Mouse (Mus musculus) lung, embryonic 16.5 days (tissue): ENCODE results near the gene Pnkp. TPM values are rescaled to one million over a fixed set of nuclear protein-coding genes. Genes with fewer than 3 reads are reported as not detected.

ENCODE experiments used
- ATAC-seq: fragments of 200-750 bp; cut with Nextera tagmentation; 2 replicates; pipeline ENCODE4 v1.8.0; 2017; ENCODE audit warnings: low read depth, mild to moderate bottlenecking, moderate library complexity
- H3K27ac ChIP-seq: fragments of 300-500 bp; sonication (generic); 2 replicates; pipeline ENCODE4 v1.5.1; 2014; ENCODE audit warnings: mild to moderate bottlenecking, control low read depth, low read length
- H3K27me3 ChIP-seq: fragments of 300-500 bp; sonication (generic); 2 replicates; pipeline ENCODE4 v1.6.1; 2014; ENCODE audit warnings: low read depth, low read length, mixed read lengths; ENCODE audit not compliant: control insufficient read depth, insufficient read depth
- H3K36me3 ChIP-seq: fragments of 300-500 bp; sonication (generic); 2 replicates; pipeline ENCODE4 v1.6.1; 2014; ENCODE audit warnings: low read length; ENCODE audit not compliant: control insufficient read depth, insufficient read depth
- H3K4me1 ChIP-seq: fragments of 300-500 bp; sonication (generic); replicated peaks from 2 replicates; pipeline ENCODE4 v1.6.1; 2014; ENCODE audit warnings: low read length, mixed read lengths; ENCODE audit not compliant: control insufficient read depth, insufficient read depth
- H3K4me2 ChIP-seq: fragments of 300-500 bp; sonication (generic); 2 replicates; pipeline ENCODE4 v1.6.1; 2014; ENCODE audit warnings: low read depth, low read length, control low read depth
- H3K4me3 ChIP-seq: fragments of 300-500 bp; sonication (generic); 2 replicates; pipeline ENCODE4 v1.5.1; 2014; ENCODE audit warnings: mild to moderate bottlenecking, low read length, control low read depth
- H3K9ac ChIP-seq: fragments of 300-500 bp; sonication (generic); 2 replicates; pipeline ENCODE4 v1.6.1; 2014; ENCODE audit warnings: low read length, control low read depth
- H3K9me3 ChIP-seq: fragments of 300-500 bp; sonication (generic); 2 replicates; pipeline ENCODE4 v1.6.1; 2016; ENCODE audit warnings: low read length; ENCODE audit not compliant: control insufficient read depth
- whole genome bisulfite sequencing: fragments of 180-500 bp; shearing (Covaris S2); extraction: QIAGEN DNeasy Blood & Tissue Kit; methylation state at CpG from one replicate; pipeline ENCODE4 v1.1.7; 2014; 5-methylcytosine and 5-hydroxymethylcytosine counted together
- polyA plus RNA-seq: library from polyadenylated mRNA; unstranded; fragments of >200 nt; fragmentation: Nextera tagmentation; extraction: Ambion mirVana; gene quantifications from 2 replicates; pipeline ENCODE4 v1.2.1, GENCODE M21; 2015

Pnkp gene
- polyA plus RNA-seq, 1 experiment from 2014 or later: 38.0 TPM

- ATAC-seq: no peak
- H3K9ac ChIP-seq: no peak overlapping the region
- 69% methylated on average over 24 of the region's 24 CpGs for WGBS
- H3K9me3 ChIP-seq: no peaks in the 10 kb centered on the region
- H3K36me3 ChIP-seq: peaks cover 35% of the 10 kb centered on the region
- no peaks in the 10 kb centered on the region for H3K27me3 ChIP-seq
- peak overlapping the region; percentile 38 for H3K27ac ChIP-seq
- H3K4me3 ChIP-seq: no peak overlapping the region
- H3K4me2 ChIP-seq: no peak overlapping the region
- H3K4me1 ChIP-seq: peaks cover 46% of the 10 kb centered on the region
These were observed 7.9 kb downstream of the Pnkp start for GRCm38 (mm10) chr7:44864595-44865542.

- Histone ChIP-seq H3K4me1 (peaks cover 47% of the 10 kb centered on the region), H3K27me3 (no peaks in the 10 kb centered on the region), H3K4me2 (peak overlapping the region; percentile 65), H3K27ac (peak overlapping the region; percentile 70), H3K9me3 (no peaks in the 10 kb centered on the region), H3K36me3 (peaks cover 35% of the 10 kb centered on the region), H3K9ac (peak overlapping the region; percentile 100), H3K4me3 (peak overlapping the region; percentile 12)
- 36% methylated on average over 15 of the region's 15 CpGs for WGBS
- peak; percentile 17 for ATAC-seq
These were observed 9.5 kb downstream of the Pnkp start for GRCm38 (mm10) chr7:44866276-44867009.

DNA sequence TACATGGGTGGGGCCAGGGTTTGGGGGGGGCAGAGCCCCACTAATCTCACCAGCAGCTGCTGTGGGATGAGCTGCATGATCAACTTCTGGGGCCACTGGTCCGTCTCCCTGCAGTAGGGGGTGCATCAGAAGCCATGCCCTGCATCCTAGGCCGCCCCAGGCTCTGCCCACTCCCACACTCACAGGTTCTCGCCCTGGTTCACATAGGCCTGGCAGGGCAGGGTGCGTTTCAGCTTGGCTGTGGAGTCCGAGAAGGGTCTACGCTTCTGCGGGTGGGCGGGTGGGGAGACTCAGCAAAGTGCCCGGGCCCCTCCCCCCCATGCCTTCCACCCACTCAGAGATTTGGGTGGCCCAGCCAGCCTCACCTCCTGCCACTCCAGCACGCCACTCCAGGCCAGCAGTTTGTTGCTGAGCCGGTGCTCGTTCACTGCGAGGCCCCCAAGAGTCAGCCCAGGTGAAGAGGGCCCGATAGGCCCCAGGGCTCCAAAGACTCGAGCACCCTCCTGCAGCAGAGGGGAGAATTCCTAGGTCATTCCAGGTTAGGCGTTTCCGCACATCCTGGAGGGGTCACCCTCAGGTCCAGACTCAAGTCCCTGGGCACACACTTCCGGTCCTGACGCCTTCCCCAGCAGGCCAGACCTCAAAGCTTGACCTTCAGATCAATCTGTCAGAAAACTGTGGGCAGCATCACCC, 10.2 kb downstream of the Pnkp start:
- no peak for ATAC-seq
- H3K27me3 ChIP-seq: no peaks in the 10 kb centered on the region
- 33% methylated on average over 19 of the region's 19 CpGs for WGBS
- H3K4me1 ChIP-seq: peaks cover 47% of the 10 kb centered on the region
- H3K36me3 ChIP-seq: peaks cover 35% of the 10 kb centered on the region
- H3K27ac ChIP-seq: peak overlapping the region; percentile 70
- H3K4me3 ChIP-seq: peak overlapping the region; percentile 96
- H3K4me2 ChIP-seq: peak overlapping the region; percentile 65
- peak overlapping the region; percentile 100 for H3K9ac ChIP-seq
- no peaks in the 10 kb centered on the region for H3K9me3 ChIP-seq

DNA sequence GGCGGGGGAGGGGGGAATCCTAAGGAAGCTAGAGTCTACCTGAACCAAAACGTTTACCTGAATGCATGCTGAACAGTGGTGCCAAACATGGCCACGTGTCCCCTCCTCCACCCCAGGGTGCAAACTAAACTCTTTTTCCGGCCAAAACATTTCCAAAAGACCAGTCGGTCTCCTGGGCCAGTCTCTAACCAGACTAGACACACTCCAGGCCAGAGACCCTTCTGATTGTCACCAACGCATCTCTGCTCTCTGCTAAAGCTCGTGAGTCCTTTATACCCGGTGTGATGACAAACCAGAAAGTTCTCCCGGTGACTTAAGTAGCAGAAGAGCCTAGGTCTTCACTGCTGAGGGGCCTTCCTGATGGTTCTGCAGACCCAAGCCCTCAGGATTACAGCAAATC, 10.9 kb downstream of the Pnkp start:
- Histone ChIP-seq H3K9ac (peak overlapping the region; percentile 100), H3K4me3 (peak overlapping the region; percentile 96), H3K4me1 (peaks cover 47% of the 10 kb centered on the region), H3K9me3 (no peaks in the 10 kb centered on the region), H3K36me3 (peaks cover 29% of the 10 kb centered on the region), H3K27ac (peak overlapping the region; percentile 70), H3K4me2 (peak overlapping the region; percentile 65), H3K27me3 (no peaks in the 10 kb centered on the region)
- no peak for ATAC-seq
- 20% methylated on average over 9 of the region's 9 CpGs for WGBS

DNA sequence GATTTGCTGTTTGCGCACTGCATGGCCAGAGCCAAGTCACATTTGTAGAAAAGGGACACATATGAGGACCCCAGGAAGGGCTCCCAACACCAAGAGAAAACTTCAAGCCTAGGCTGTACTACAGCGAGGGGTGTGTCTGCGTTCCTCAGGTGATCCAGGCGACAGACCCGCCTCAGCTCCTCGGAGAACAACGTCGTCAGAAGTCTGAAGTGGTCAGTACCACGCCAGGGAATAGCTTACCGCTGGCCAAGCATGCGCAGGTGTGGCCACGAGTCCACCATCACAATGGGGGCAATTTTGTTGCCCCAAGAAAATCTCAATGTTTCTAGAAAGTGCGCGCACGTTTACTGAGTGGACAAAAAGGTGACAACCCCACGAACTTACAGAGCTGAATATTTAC, 11.5 kb downstream of the Pnkp start:
- H3K4me1 ChIP-seq: peaks cover 52% of the 10 kb centered on the region
- 3% methylated on average over 16 of the region's 16 CpGs for WGBS

DNA sequence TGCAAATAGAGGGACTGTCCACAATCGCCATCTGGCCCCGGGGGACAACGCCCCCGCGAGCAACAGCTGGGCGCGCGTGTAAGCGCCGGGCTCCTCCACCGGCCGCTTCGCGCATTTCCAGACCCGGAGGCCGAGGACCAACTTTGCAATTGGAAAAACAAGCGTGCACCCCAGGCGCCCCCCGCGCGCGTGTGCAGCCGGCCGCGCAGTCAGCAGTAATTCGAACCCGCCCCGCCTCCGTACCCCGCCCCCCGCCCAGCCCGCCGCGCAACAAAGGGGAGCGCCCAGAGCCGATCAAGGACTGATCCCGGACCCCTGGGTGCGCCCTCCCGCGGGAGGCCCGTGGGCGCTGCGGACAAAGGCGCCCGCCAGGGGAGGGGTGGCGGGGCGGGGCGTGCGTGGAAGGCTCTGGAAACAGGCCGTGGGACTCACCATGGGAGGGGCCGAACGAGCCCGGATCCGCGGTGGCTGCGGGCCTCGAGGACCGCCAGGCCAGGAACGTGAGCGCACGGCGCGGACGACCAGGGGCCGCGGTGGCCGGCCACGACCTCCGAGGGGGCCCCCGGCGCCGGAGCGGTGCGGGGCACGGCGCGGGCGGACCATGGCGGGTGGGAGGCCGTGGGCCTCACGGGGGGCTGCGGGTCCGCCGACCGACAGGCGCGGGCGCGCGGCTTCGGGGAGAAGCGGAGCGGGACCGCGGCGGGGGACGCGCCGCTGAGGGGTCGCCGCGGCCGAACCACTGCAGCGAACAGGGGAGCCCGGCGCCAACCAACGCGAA, 12.2 kb downstream of the Pnkp start:
- Histone ChIP-seq H3K4me3 (peak overlapping the region; percentile 96), H3K36me3 (peaks cover 16% of the 10 kb centered on the region), H3K9me3 (no peaks in the 10 kb centered on the region), H3K27ac (peak overlapping the region; percentile 100), H3K4me1 (peaks cover 52% of the 10 kb centered on the region), H3K27me3 (no peaks in the 10 kb centered on the region), H3K9ac (peak overlapping the region; percentile 100), H3K4me2 (peak overlapping the region; percentile 65)
- under 1% methylated on average over 81 of the region's 108 CpGs for WGBS
- peak; percentile 65 for ATAC-seq

More for the DNA sequence above, 11.5 kb downstream of the Pnkp start:
- peak overlapping the region; percentile 96 for H3K4me3 ChIP-seq
- no peaks in the 10 kb centered on the region for H3K9me3 ChIP-seq
- H3K27ac ChIP-seq: peak overlapping the region; percentile 100
- H3K4me2 ChIP-seq: peak overlapping the region; percentile 65
- no peaks in the 10 kb centered on the region for H3K27me3 ChIP-seq
- ATAC-seq: peak; percentile 13; the same call in 1 of the 2 replicates
- H3K9ac ChIP-seq: peak overlapping the region; percentile 100
- H3K36me3 ChIP-seq: peaks cover 23% of the 10 kb centered on the region

GRCm38 (mm10) chr7:44869697-44870528, 13.0 kb downstream of the Pnkp start, which contains the start of gene Ptov1:
Ptov1 (minus strand) TSS chr7:44869788.
- Histone ChIP-seq H3K36me3 (peaks cover 8% of the 10 kb centered on the region), H3K4me2 (peak within 1 kb of the TSS; percentile 65), H3K27ac (peak within 1 kb of the TSS; percentile 100), H3K4me3 (peak within 1 kb of the TSS; percentile 96), H3K9me3 (no peaks in the 10 kb centered on the region), H3K27me3 (no peaks in the 10 kb centered on the region), H3K9ac (peak within 1 kb of the TSS; percentile 100), H3K4me1 (peaks cover 47% of the 10 kb centered on the region)
- 2% methylated on average over 29 of the region's 29 CpGs for WGBS
- peak; percentile 92 for ATAC-seq

GRCm38 (mm10) chr7:44870614-44871013, 13.7 kb downstream of the Pnkp start:
- 80% methylated on average over 6 of the region's 6 CpGs for WGBS
- Histone ChIP-seq H3K4me1 (peaks cover 40% of the 10 kb centered on the region), H3K9ac (peak overlapping the region; percentile 100)

More at GRCm38 (mm10) chr7:44870614-44871013, 13.7 kb downstream of the Pnkp start:
- no peak for ATAC-seq
- no peaks in the 10 kb centered on the region for H3K27me3 ChIP-seq
- peak overlapping the region; percentile 96 for H3K4me3 ChIP-seq
- H3K27ac ChIP-seq: peak overlapping the region; percentile 100
- H3K4me2 ChIP-seq: peak overlapping the region; percentile 65
- no peaks in the 10 kb centered on the region for H3K9me3 ChIP-seq
- 0 out of 2 replicates have a peak, but pooled peaks cover 2% of the 10 kb centered on the region for H3K36me3 ChIP-seq
